Mouse (Mus musculus) left cerebral cortex, postnatal 36 days (tissue): ENCODE measurements around the gene Gm2888. TPM values are rescaled to one million over a fixed set of nuclear protein-coding genes. Genes with fewer than 3 reads are reported as not detected.
"Not testable (repeated sequence)": the region's sequence is repeated elsewhere in the genome, so short reads cannot be mapped to it uniquely, and the experiment has no call there.

Experiments used
- DNase-seq, 2 experiments: peaks; one replicate each; pipeline ENCODE4 v3.0.0; 2021 to 2022; ENCODE audit warnings: low spot score in 2 of 2, mixed read lengths in 1 of 2
- intact Hi-C: fragments of 180-260 bp; cut with DNase I; formaldehyde crosslinking; loops from one replicate; pipeline ENCODE4 v1.15.1; 2025
- total RNA-seq, 2 experiments: library from RNA; stranded (reverse); gene quantifications; 2 replicates each; pipeline ENCODE4 v1.2.3; 2021

Gm2888 gene
- not detected for total RNA-seq

DNA sequence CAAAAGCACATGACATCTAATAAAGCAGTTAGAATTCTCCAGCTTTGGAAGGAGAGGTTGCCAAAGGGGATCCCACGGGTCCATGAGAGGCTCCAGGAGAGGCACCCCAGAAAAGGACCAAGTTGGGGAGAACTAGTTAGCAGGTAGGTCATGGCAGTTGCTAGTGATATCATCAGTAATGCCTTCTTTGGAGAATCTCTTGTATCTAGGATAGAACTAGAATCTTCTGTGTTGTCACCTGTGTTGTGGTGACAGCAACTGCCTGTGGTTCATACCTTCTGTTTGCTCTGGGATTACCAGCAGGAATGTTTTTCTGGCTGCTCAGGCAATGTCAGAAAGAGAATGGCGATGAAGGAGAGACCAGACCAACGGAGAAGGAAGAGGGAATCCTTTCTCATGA is at the start of gene Gm2888:
Gene Gm2888 (plus strand): TSS at position 301 of the 400 bp plus-strand sequence.
- intact Hi-C loops, DNase-seq: not testable (repeated sequence)

GRCm38 (mm10) chr14:3048727-3049512 is 19.1 kb downstream of the Gm2888 start, which contains the start of gene Gm2897:
Gene Gm2897, plus strand, starts transcription at chr14:3049285.
- intact Hi-C loops, result not testable (repeated sequence)
- DNase-seq, result peak; percentile 6 to 7

DNA sequence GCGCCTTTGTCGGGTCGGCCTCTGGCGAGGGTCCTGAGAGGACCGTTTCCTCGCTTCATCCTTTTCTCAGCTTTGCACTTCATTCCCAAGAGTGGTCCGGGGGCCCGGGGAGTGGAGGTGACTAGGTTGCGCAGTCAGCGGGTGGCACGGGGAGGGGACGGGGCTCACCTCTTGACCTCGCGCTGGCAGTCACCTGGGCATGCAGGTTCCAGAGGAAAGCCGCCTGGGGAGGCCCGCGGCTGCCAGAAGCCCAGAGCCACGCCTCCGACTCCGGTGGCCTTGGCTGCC is 19.7 kb downstream of the Gm2888 start:
- peak in 1 of 2 experiments; percentile 20 for DNase-seq
- intact Hi-C loops, result not testable (repeated sequence)

DNA sequence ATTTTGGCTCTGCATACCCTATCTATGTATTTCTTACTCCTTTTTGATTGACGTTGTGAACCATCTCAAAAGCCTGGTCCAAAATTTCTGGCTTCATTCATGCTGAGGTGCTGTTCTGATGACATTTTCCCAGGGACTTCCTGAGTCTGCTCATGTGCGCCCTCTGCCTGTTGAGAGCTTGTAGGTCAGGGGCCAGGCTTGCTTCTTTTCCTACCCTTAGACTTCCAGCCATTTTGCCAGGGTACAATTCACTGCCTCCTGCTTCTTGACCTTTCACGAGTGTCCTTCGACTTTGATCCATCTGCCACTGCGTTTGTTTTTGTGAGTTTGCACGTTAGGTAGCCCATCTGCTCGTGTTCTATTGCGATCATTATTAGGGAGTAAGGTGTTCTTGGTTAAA is 20.3 kb downstream of the Gm2888 start:
- intact Hi-C loops, result not testable (repeated sequence)
- DNase-seq, result peak in 1 of 2 experiments; percentile 7

Other genes starting within 250 kb of the Gm2888 start
- gene Gm2897, start 19.3 kb downstream of the Gm2888 start, total RNA-seq, result 1 to 10 TPM in 1 of 2 experiments, not detected in 1; 1.0 TPM
- gene Gm10340, start 104.0 kb downstream of the Gm2888 start, total RNA-seq, result not detected
- gene Gm5795, start 158.3 kb downstream of the Gm2888 start, total RNA-seq, result not detected
- 1 to 10 TPM; 5.3 to 5.4 TPM for gene D830030K20Rik, start 178.5 kb downstream of the Gm2888 start, total RNA-seq